Mouse (Mus musculus) gastrocnemius, postnatal 10 days (tissue): ENCODE measurements around the gene 1110065P20Rik. TPM values are rescaled to one million over a fixed set of nuclear protein-coding genes. Genes with fewer than 3 reads are reported as not detected.

Experiments used
- total RNA-seq, 2 experiments: library from RNA; stranded (reverse); gene quantifications; 2 replicates each; pipeline ENCODE4 v1.2.3; 2021

Gene 1110065P20Rik
- total RNA-seq, 2 experiments from 2014 or later, result 28.7 to 29.3 TPM

Other genes starting within 250 kb of the 1110065P20Rik start
- not detected for gene 3100002H09Rik, start 240.4 kb downstream of the 1110065P20Rik start, total RNA-seq
- 1 to 10 TPM; 2.8 to 2.9 TPM for gene Pou3f1, start 194.4 kb downstream of the 1110065P20Rik start, total RNA-seq
- 10 to 100 TPM; 21.7 to 25.4 TPM for gene Utp11, start 157.6 kb downstream of the 1110065P20Rik start, total RNA-seq
- 10 to 100 TPM; 61.2 to 65.0 TPM for gene Fhl3, start 150.5 kb downstream of the 1110065P20Rik start, total RNA-seq
- gene Sf3a3, start 136.4 kb downstream of the 1110065P20Rik start, total RNA-seq, result 10 to 100 TPM; 24.2 to 25.2 TPM
- gene Inpp5b, start 109.3 kb downstream of the 1110065P20Rik start, total RNA-seq, result 10 to 100 TPM in 1 of 2 experiments, 1 to 10 TPM in 1; 9.0 to 14.5 TPM
- gene Mtf1, start 49.1 kb downstream of the 1110065P20Rik start, total RNA-seq, result 10 to 100 TPM in 1 of 2 experiments, 1 to 10 TPM in 1; 8.6 to 14.0 TPM
- gene Yrdc, start 517 bp downstream of the 1110065P20Rik start, total RNA-seq, result 10 to 100 TPM; 10.3 to 11.9 TPM
- gene Maneal, start 11.0 kb upstream of the 1110065P20Rik start, total RNA-seq, result under 1 TPM; 0.16 to 0.36 TPM
- under 1 TPM; 0.05 TPM for gene Epha10, start 29.7 kb upstream of the 1110065P20Rik start, total RNA-seq
- gene 9930104L06Rik, start 85.9 kb upstream of the 1110065P20Rik start, total RNA-seq, result 1 to 10 TPM; 7.9 to 9.2 TPM
- gene Cdca8, start 88.1 kb upstream of the 1110065P20Rik start, total RNA-seq, result 1 to 10 TPM; 7.1 to 9.0 TPM
- under 1 TPM; 0.47 to 0.65 TPM for gene Rspo1, start 135.2 kb upstream of the 1110065P20Rik start, total RNA-seq
- gene Gnl2, start 165.4 kb upstream of the 1110065P20Rik start, total RNA-seq, result 10 to 100 TPM; 38.2 to 42.6 TPM
- gene Dnali1, start 214.5 kb upstream of the 1110065P20Rik start, total RNA-seq, result not detected
- gene Snip1, start 215.5 kb upstream of the 1110065P20Rik start, total RNA-seq, result 1 to 10 TPM; 7.3 to 8.7 TPM
- gene Meaf6, start 233.9 kb upstream of the 1110065P20Rik start, total RNA-seq, result 10 to 100 TPM in 1 of 2 experiments, 1 to 10 TPM in 1; 8.3 to 13.0 TPM